Mouse (Mus musculus) forebrain, embryonic 10.5 days (tissue): ENCODE data around the gene Anks1b. TPM values are rescaled to one million over a fixed set of nuclear protein-coding genes. Genes with fewer than 3 reads are reported as not detected.

ENCODE experiments used
- DNase-seq: peaks from one replicate; pipeline ENCODE4 v3.0.0-alpha.2; 2017; ENCODE audit warnings: low spot score; ENCODE audit errors: extremely low spot score
- H3K27ac ChIP-seq: fragments of 300-500 bp; sonication (generic); 2 replicates; pipeline ENCODE4 v1.5.1; 2016; ENCODE audit warnings: mild to moderate bottlenecking
- H3K27me3 ChIP-seq: fragments of 300-500 bp; sonication (generic); 2 replicates; pipeline ENCODE4 v1.6.1; 2016; ENCODE audit warnings: mild to moderate bottlenecking; ENCODE audit not compliant: poor library complexity, severe bottlenecking
- H3K36me3 ChIP-seq: fragments of 300-500 bp; sonication (generic); replicated peaks from 2 replicates; pipeline ENCODE4 v1.6.1; 2016; ENCODE audit warnings: mild to moderate bottlenecking, moderate library complexity
- H3K4me1 ChIP-seq: fragments of 300-500 bp; sonication (generic); 2 replicates; pipeline ENCODE4 v1.6.1; 2016
- H3K4me3 ChIP-seq: fragments of 300-500 bp; sonication (generic); 2 replicates; pipeline ENCODE4 v1.5.1; 2016; ENCODE audit warnings: mild to moderate bottlenecking, moderate library complexity
- H3K9me3 ChIP-seq: fragments of 300-500 bp; sonication (generic); 2 replicates; pipeline ENCODE4 v1.6.1; 2016; ENCODE audit warnings: mild to moderate bottlenecking, moderate library complexity
- WGBS: fragments of 180-500 bp; shearing (Covaris S2); methylation state at CpG from one replicate; pipeline ENCODE4 v1.1.7; 2016; 5-methylcytosine and 5-hydroxymethylcytosine counted together
- polyA plus RNA-seq: library from polyadenylated mRNA; unstranded; fragments of >200 nt; fragmentation: Nextera tagmentation; extraction: Ambion mirVana; gene quantifications from 2 replicates; pipeline ENCODE4 v1.2.1, GENCODE M21; 2016

Anks1b gene
- polyA plus RNA-seq, 1 experiment from 2014 or later: 3.1 TPM

DNA sequence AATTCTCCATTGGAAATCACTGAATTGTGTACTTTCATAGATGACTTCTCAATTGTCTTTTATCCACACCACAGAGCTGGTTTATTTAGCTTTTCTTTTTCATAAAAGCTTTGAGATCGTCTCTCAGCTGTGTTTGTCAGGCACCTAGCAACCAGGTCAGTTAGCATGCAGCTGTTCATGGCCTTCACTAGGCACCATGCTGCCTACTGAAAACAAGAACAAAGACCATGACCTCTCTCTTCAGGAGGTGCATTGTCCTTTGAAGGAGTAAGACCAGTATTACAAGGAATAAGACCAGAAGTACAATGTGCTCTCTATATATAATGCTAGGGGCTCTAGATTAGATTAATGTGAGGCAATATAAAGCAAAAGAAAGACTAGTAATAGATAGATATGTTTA is 594.2 kb downstream of the Anks1b start:
- Histone ChIP-seq H3K27ac (no peak overlapping the region), H3K27me3 (peaks cover 10% of the 10 kb centered on the region), H3K36me3 (no peaks in the 10 kb centered on the region), H3K4me1 (peaks cover 9% of the 10 kb centered on the region; the same call in 1 of the 2 replicates), H3K4me3 (no peak overlapping the region), H3K9me3 (no peaks in the 10 kb centered on the region)
- peak; percentile 26 for DNase-seq
- WGBS: 43% methylated on average over 1 of the region's 1 CpGs

DNA sequence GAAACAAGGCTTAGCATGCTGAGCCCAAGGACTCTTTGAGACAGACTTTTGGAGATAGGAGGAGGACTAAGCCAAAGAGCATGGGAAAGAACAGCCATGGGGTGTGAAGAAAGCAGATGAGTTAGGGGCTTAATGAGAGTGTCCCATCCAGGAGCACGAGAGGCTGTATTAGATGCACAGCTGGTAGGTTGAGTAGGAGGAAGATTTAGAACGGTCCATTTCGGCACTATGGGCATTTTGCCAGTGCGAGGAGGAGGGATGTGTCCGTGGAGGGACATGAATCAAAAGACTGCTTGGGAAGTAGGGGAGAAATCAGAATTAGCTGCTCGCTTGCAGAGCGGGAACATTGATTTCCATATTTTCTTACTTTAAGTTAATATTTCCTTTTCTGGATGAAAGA is 620.1 kb downstream of the Anks1b start:
- DNase-seq: no peak
- no peak overlapping the region for H3K4me3 ChIP-seq
- no peaks in the 10 kb centered on the region for H3K36me3 ChIP-seq
- no peaks in the 10 kb centered on the region for H3K27me3 ChIP-seq
- H3K4me1 ChIP-seq: peaks cover 5% of the 10 kb centered on the region; the same call in 1 of the 2 replicates
- H3K27ac ChIP-seq: no peak overlapping the region
- WGBS: 94% methylated on average over 7 of the region's 7 CpGs
- H3K9me3 ChIP-seq: no peaks in the 10 kb centered on the region

DNA sequence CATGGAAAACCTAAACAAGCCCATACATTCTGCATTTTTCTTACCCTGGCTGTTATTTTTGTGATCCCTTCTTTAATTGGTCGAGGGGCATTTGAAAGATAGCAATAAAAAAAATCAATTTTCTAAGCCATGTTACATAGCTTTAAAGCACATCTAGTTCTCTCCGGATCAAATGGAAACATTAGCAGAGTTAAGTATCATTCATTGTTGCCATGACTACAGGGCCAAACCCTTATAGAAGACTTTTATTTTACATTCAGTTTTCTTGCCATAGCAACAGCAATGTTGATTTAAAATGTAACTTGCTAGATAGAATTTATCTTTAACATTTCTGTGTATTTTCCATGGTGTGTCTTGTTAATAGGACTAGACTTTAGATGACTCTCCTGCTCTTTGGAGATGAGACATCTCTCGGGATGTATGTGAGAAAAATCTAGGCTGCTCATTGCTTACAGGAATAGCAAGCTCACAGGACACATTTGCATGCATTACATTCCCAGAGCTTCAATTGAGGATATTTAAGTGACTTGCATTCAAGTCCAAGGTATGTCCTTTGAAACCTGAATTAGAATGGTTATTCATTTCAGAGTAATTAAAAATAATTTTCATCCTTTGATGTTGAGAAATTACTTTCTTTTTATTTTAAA is 620.8 kb downstream of the Anks1b start:
- 85% methylated on average over 3 of the region's 3 CpGs for WGBS
- no peaks in the 10 kb centered on the region for H3K36me3 ChIP-seq

DNA sequence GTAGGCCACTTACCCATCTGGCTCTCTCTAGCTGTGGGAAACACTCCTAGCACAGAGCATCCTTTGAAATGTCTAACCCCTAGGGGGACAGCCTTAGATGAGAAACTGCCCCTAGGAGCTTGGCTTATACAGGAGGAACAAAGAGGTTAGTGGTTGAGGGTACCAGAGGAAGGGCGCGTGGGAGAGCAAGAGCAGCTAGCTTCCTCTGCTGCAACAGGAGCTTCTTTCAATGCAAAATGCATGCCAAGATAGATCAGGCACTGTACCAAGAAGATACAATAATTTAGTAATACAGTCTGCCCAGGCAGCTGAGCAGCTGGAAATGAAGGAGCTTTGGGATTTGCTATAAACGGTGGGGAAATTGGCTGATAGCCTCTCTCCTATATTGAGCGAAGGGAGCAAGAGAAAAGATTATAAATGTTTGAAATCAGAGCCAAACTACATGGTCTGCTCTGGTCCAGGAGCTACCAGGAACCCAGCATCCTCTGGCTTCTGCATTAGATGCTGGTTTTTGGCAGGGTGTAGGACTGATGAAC is 621.7 kb downstream of the Anks1b start:
- no peak for DNase-seq
- Histone ChIP-seq H3K27me3 (no peaks in the 10 kb centered on the region), H3K36me3 (no peaks in the 10 kb centered on the region), H3K4me1 (peaks cover 5% of the 10 kb centered on the region; the same call in 1 of the 2 replicates), H3K27ac (no peak overlapping the region), H3K9me3 (no peaks in the 10 kb centered on the region), H3K4me3 (no peak overlapping the region)
- WGBS: 75% methylated on average over 4 of the region's 4 CpGs

More for the DNA sequence above, 620.8 kb downstream of the Anks1b start:
- Histone ChIP-seq H3K27ac (no peak overlapping the region), H3K9me3 (no peaks in the 10 kb centered on the region), H3K4me1 (peaks cover 5% of the 10 kb centered on the region; the same call in 1 of the 2 replicates), H3K27me3 (no peaks in the 10 kb centered on the region), H3K4me3 (no peak overlapping the region)
- DNase-seq: no peak

- Histone ChIP-seq H3K9me3 (no peaks in the 10 kb centered on the region), H3K4me3 (no peak overlapping the region), H3K27ac (no peak overlapping the region), H3K4me1 (no peaks in the 10 kb centered on the region), H3K27me3 (no peaks in the 10 kb centered on the region), H3K36me3 (no peaks in the 10 kb centered on the region)
- no peak for DNase-seq
- 67% methylated on average over 1 of the region's 1 CpGs for WGBS
Measured at GRCm38 (mm10) chr10:90507561-90507960, 634.3 kb downstream of the Anks1b start.

GRCm38 (mm10) chr10:90512801-90513200 is 639.5 kb downstream of the Anks1b start:
- H3K4me1 ChIP-seq: no peaks in the 10 kb centered on the region
- H3K27ac ChIP-seq: no peak overlapping the region
- DNase-seq: no peak
- 94% methylated on average over 9 of the region's 9 CpGs for WGBS
- H3K27me3 ChIP-seq: no peaks in the 10 kb centered on the region
- no peaks in the 10 kb centered on the region for H3K36me3 ChIP-seq
- no peaks in the 10 kb centered on the region; the same call in 1 of the 2 replicates for H3K9me3 ChIP-seq
- no peak overlapping the region for H3K4me3 ChIP-seq

GRCm38 (mm10) chr10:90531813-90532212 is 658.5 kb downstream of the Anks1b start:
- Histone ChIP-seq H3K27ac (peak overlapping the region; percentile 51; the same call in 1 of the 2 replicates), H3K9me3 (no peaks in the 10 kb centered on the region), H3K36me3 (no peaks in the 10 kb centered on the region), H3K4me1 (peaks cover 9% of the 10 kb centered on the region), H3K27me3 (no peaks in the 10 kb centered on the region), H3K4me3 (no peak overlapping the region)
- 38% methylated on average over 1 of the region's 1 CpGs for WGBS
- no peak for DNase-seq

DNA sequence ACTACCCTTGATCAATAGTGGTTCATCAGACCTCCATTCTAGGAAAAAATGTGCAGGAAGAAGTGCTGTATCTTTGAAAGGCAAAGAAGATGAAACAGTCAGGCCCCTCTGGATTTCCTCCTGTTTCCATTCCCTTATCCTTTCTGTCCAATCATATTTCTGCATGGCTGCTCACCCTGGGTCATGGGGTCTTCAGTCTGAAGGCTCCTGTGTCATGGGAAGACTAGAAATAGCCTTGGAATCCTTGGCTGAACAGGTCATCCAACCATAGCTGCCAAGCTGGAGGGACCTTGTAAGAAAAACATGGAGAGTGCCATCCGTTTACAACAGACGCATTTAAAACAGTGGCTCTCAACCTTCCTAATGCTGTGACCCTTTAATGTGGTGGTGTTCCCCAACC is 662.1 kb downstream of the Anks1b start:
- no peak for DNase-seq
- Histone ChIP-seq H3K4me1 (peaks cover 9% of the 10 kb centered on the region), H3K9me3 (no peaks in the 10 kb centered on the region), H3K36me3 (no peaks in the 10 kb centered on the region), H3K4me3 (no peak overlapping the region), H3K27me3 (no peaks in the 10 kb centered on the region), H3K27ac (no peak overlapping the region)
- 93% methylated on average over 2 of the region's 2 CpGs for WGBS

DNA sequence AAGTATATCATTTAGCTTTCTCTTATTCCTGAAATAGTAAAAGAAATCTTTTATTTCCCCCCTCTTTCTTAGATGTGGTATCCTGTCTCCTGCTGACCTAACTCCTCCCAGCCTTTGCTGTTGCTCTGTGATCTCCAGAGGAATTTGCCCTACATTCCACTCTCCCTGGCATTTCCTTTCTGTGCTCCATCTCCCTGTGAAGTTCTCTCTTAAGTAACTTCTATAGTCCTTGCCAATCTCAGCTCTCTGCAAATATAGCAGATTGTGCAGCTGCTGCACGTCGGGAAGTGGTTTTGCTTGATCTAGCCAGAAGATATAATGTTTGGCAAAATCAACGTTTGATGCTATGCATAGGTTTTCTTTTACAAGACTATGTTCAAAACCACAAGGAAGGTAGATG is 673.3 kb downstream of the Anks1b start:
- Histone ChIP-seq H3K27ac (no peak overlapping the region), H3K9me3 (0 out of 2 replicates have a peak, but pooled peaks cover 4% of the 10 kb centered on the region), H3K4me3 (no peak overlapping the region), H3K36me3 (no peaks in the 10 kb centered on the region), H3K4me1 (0 out of 2 replicates have a peak, but pooled peaks cover 3% of the 10 kb centered on the region), H3K27me3 (no peaks in the 10 kb centered on the region)
- DNase-seq: no peak
- WGBS: 64% methylated on average over 3 of the region's 3 CpGs

DNA sequence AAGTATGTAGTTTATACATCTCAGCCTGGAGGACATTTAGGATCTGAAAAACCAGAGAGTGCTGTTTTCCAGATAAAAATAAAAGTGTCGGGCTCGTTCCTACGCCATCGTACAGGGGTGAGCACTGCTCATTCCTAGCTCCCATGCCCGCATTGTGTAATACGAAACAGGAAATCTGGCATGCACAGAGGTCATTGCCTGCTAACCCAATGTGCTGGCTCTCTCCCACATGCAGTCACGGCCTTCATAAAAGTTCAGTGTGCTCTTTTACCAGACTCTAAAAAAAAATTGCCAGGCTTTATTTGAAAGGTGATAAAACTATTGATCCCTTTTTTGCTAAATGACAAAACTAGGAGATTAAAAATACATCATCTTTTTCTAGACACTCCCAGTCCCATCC is 689.6 kb downstream of the Anks1b start:
- Histone ChIP-seq H3K4me1 (no peaks in the 10 kb centered on the region), H3K27ac (no peak overlapping the region), H3K36me3 (no peaks in the 10 kb centered on the region), H3K9me3 (no peaks in the 10 kb centered on the region), H3K4me3 (no peak overlapping the region), H3K27me3 (no peaks in the 10 kb centered on the region)
- no peak for DNase-seq
- WGBS: 89% methylated on average over 7 of the region's 7 CpGs

- H3K9me3 ChIP-seq: no peaks in the 10 kb centered on the region
- DNase-seq: peak; percentile 44
- H3K27me3 ChIP-seq: no peaks in the 10 kb centered on the region
- peak overlapping the region; percentile 42 for H3K4me3 ChIP-seq
- H3K4me1 ChIP-seq: peaks cover 42% of the 10 kb centered on the region
- H3K27ac ChIP-seq: peak overlapping the region; percentile 80
- no peaks in the 10 kb centered on the region for H3K36me3 ChIP-seq
- 44% methylated on average over 29 of the region's 29 CpGs for WGBS
Measured at GRCm38 (mm10) chr10:90576191-90577098, 703.1 kb downstream of the Anks1b start.

DNA sequence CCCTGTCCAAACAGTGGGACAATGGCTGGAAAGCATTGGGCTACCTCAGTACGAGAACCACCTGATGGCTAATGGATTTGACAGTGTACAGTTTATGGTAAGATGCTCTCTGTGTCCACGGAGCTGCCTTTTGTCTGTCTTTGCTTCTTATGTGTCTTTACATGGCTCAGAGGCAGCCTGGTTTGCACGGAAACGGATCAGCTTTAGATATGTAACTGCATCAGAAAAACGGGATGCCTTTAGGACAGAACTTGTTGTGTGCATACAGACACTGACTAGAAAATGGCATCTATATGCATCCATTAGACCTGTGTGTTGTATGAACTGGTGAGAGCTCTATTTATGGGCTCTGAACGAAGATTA is 703.8 kb downstream of the Anks1b start:
- H3K27me3 ChIP-seq: no peaks in the 10 kb centered on the region
- peak overlapping the region; percentile 80 for H3K27ac ChIP-seq
- peak overlapping the region; percentile 42 for H3K4me3 ChIP-seq
- H3K4me1 ChIP-seq: peaks cover 42% of the 10 kb centered on the region
- H3K9me3 ChIP-seq: no peaks in the 10 kb centered on the region
- WGBS: 81% methylated on average over 6 of the region's 6 CpGs
- no peaks in the 10 kb centered on the region for H3K36me3 ChIP-seq
- no peak for DNase-seq

GRCm38 (mm10) chr10:90577777-90578176 is 704.5 kb downstream of the Anks1b start:
- DNase-seq: no peak
- H3K4me1 ChIP-seq: peaks cover 42% of the 10 kb centered on the region
- H3K27ac ChIP-seq: peak overlapping the region; percentile 25; the same call in 1 of the 2 replicates
- H3K4me3 ChIP-seq: no peak overlapping the region
- H3K36me3 ChIP-seq: no peaks in the 10 kb centered on the region
- H3K9me3 ChIP-seq: no peaks in the 10 kb centered on the region
- WGBS: 86% methylated on average over 9 of the region's 9 CpGs
- H3K27me3 ChIP-seq: no peaks in the 10 kb centered on the region
